Mouse (Mus musculus) liver, adult 2 months (tissue): ENCODE results near the gene Map7d1. TPM values are rescaled to one million over a fixed set of nuclear protein-coding genes. Genes with fewer than 3 reads are reported as not detected.
A peak's percentile ranks its signal among the peaks of the same experiment; 100 is the strongest.

Experiments
- DNase-seq: peaks from one replicate; pipeline ENCODE4 v3.0.0-alpha.2; 2011; ENCODE audit warnings: low read depth, low spot score; ENCODE audit errors: extremely low read depth
- H3K27ac ChIP-seq: fragments of 200-500 bp; replicated peaks from 2 replicates; pipeline ENCODE4 v1.5.1; 2012; ENCODE audit warnings: low read depth, mild to moderate bottlenecking, control low read depth, inconsistent platforms, low read length; ENCODE audit not compliant: insufficient read depth
- H3K27me3 ChIP-seq: fragments of 200-500 bp; 2 replicates; pipeline ENCODE4 v1.6.1; 2012; ENCODE audit warnings: mild to moderate bottlenecking, moderate library complexity, low read length, inconsistent platforms; ENCODE audit not compliant: control insufficient read depth, insufficient read depth
- H3K36me3 ChIP-seq: fragments of 200-500 bp; 2 replicates; pipeline ENCODE4 v1.6.1; 2012; ENCODE audit warnings: low read length, inconsistent platforms; ENCODE audit not compliant: control insufficient read depth, insufficient read depth
- H3K4me1 ChIP-seq: fragments of 200-500 bp; 2 replicates; pipeline ENCODE4 v1.6.1; 2011; ENCODE audit warnings: low read length; ENCODE audit not compliant: control insufficient read depth, insufficient read depth
- H3K4me3 ChIP-seq: fragments of 200-500 bp; 2 replicates; pipeline ENCODE4 v1.5.1; 2011; ENCODE audit warnings: low read depth, mild to moderate bottlenecking, control low read depth, low read length, moderate library complexity; ENCODE audit not compliant: insufficient read depth
- H3K79me2 ChIP-seq: fragments of 200-500 bp; 2 replicates; pipeline ENCODE4 v1.6.1; 2012; ENCODE audit warnings: inconsistent platforms, mild to moderate bottlenecking, low read length, moderate library complexity; ENCODE audit not compliant: control insufficient read depth, insufficient read depth
- H3K9ac ChIP-seq: fragments of 200-500 bp; 2 replicates; pipeline ENCODE4 v1.6.1; 2012; ENCODE audit warnings: low read depth, mild to moderate bottlenecking, control low read depth, inconsistent platforms, low read length
- CTCF ChIP-seq: fragments of 200-500 bp; IDR thresholded peaks from 2 replicates; pipeline ENCODE4 v1.5.1; 2011; ENCODE audit warnings: low read depth, low read length, control low read depth
- POLR2A ChIP-seq: fragments of 200-500 bp; IDR thresholded peaks from 2 replicates; pipeline ENCODE4 v1.6.1; 2011; ENCODE audit warnings: low read length, control low read depth; ENCODE audit not compliant: insufficient read depth; ENCODE audit errors: extremely low read depth
- WGBS: fragments of 180-500 bp; shearing (Covaris S2); methylation state at CpG from one replicate; pipeline ENCODE4 v1.1.7; 2018; 5-methylcytosine and 5-hydroxymethylcytosine counted together
- polyA plus RNA-seq: library from polyadenylated mRNA; depleted of rRNA; stranded (reverse); fragments of >200 nt; gene quantifications from 2 replicates; pipeline ENCODE4 v1.2.3, GENCODE M21; 2012
- total RNA-seq: library from RNA; depleted of rRNA; stranded (reverse); fragments of >200 nt; gene quantifications from 2 replicates; pipeline ENCODE4 v1.2.3, GENCODE M21; 2014

Map7d1 gene
- total and polyA plus RNA-seq, 2 experiments, result 8.2 to 19.1 TPM

DNA sequence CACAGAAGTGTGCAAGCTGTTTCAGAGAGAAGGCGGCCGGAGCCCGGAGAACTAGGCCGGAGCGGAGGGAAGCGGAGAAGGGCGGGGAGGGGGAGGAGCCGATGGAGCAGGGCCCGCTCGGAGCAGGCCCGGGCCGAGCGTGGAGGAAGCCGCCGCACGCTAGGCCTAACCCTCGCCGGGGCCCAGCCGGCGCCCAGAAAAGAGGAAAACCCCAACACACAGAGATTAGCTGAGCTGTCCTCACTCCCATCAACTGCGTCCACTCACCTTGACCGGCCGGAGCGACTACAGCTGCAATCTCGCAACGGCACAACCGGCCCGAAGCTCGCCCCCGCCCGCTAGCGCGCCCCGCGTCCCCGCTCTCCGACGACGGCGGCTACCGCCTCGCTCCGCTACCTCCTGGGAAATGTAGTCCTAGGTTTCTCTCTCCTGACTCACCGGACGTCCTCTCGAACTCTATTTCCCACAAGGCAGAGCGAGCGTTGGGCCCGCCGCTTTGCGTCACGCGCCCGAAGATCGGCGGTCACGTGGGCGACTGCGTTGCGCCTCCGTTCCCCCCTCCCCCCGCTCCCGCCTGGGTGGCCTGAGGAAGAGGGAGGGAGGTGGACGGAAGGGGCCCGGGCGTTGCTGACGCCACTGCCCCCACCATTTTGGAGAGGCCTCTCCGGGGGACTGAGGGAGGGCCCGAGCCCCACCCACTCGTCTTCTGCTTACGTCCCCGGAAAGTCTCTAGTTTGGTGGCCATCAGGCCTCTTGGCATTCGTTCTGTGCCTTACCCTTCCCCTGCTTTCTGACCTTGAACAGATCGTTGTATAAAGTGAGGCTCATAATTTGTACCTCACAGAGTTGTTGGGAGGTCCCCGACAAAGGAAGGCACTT is 53.6 kb downstream of the Map7d1 start, which contains the start of gene Thrap3:
Gene Thrap3, minus strand, starts transcription at position 458 of the 879 bp plus-strand sequence.
- peak; percentile 93 for DNase-seq
- Histone ChIP-seq H3K4me1 (peaks cover 27% of the 10 kb centered on the region), H3K9ac (peak within 1 kb of the TSS; percentile 96), H3K36me3 (no peaks in the 10 kb centered on the region; the same call in 1 of the 2 replicates), H3K27ac (peak within 1 kb of the TSS; percentile 99), H3K79me2 (peaks cover 14% of the 10 kb centered on the region; the same call in 1 of the 2 replicates), H3K4me3 (peak within 1 kb of the TSS; percentile 93), H3K27me3 (no peaks in the 10 kb centered on the region)
- WGBS, result under 1% methylated on average over 74 of the region's 75 CpGs
- TF ChIP-seq POLR2A (peak; percentile 64; the same call in 1 of the 2 replicates), CTCF (no peak)

DNA sequence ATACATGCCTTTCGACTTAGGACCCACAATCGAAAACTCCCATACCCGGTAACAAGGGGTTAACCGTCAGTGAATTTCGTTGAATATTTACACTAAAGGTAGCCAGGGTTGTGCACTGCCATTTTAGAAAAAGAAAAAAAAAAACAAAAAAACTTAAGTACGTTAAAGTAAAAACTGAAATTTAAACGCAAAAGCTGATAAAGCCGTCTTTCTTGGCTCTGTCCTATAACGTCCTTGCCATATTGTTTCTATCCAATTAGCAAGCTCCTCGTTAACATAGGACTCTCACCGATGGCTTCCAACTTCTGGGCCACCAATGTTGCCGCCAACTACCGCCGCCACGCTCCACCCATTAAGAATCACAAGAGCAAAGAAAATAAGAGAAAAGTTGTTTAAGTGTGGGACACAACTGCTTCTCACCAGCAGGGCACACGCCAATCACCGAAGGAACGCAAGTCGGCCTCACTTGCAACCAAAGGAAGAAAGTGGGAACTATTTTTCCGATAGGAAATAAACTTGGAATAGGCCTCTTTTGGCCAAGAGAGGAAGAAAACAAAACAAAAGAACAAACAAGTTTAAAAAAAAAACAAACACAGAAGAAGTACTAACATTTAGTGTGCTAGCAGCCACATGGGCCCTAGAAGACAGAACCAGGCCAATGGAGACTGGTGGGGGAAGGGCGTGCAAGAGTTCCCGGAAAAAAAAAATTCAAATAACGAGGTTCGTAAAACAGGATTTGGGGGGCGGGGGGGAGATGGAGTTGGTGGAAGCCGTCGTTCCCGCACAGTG is 54.4 kb downstream of the Map7d1 start:
- WGBS, result under 1% methylated on average over 28 of the region's 28 CpGs
- peaks cover 30% of the 10 kb centered on the region for H3K4me1 ChIP-seq
- peak; percentile 75 for DNase-seq
- peaks cover 18% of the 10 kb centered on the region; the same call in 1 of the 2 replicates for H3K79me2 ChIP-seq
- peak overlapping the region; percentile 93 for H3K4me3 ChIP-seq
- H3K27me3 ChIP-seq, result no peaks in the 10 kb centered on the region
- H3K36me3 ChIP-seq, result no peaks in the 10 kb centered on the region; the same call in 1 of the 2 replicates
- peak overlapping the region; percentile 99 for H3K27ac ChIP-seq
- no peak for TF ChIP-seq POLR2A
- peak; percentile 36; the same call in 1 of the 2 replicates for TF ChIP-seq CTCF
- peak overlapping the region; percentile 96 for H3K9ac ChIP-seq

DNA sequence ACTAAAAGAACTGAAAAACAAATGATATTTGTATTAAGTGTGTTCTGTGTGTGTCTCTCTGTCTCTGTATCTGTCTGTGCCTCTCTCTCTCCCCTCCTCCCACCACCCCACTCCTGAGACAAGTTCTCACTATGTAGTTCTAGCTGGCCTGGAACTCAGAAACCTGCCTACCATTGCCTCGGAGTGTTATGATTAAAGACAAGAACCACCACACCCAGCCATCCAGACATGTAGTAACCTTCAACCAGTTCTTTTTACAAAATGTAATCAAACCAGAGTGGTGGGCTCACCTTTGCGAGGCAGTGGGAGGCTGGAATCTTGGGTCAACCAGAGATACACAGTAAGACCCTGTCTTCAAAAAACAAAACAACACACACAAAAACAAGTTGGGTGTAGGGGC is 55.5 kb downstream of the Map7d1 start:
- H3K79me2 ChIP-seq, result peaks cover 23% of the 10 kb centered on the region; the same call in 1 of the 2 replicates
- peaks cover 27% of the 10 kb centered on the region for H3K4me1 ChIP-seq
- peak overlapping the region; percentile 55 for H3K9ac ChIP-seq
- H3K36me3 ChIP-seq, result no peaks in the 10 kb centered on the region; the same call in 1 of the 2 replicates
- H3K4me3 ChIP-seq, result peak overlapping the region; percentile 28
- H3K27ac ChIP-seq, result peak overlapping the region; percentile 63
- no peak for DNase-seq
- 14% methylated on average over 2 of the region's 2 CpGs for WGBS
- no peaks in the 10 kb centered on the region for H3K27me3 ChIP-seq
- TF ChIP-seq CTCF (no peak), POLR2A (no peak)

DNA sequence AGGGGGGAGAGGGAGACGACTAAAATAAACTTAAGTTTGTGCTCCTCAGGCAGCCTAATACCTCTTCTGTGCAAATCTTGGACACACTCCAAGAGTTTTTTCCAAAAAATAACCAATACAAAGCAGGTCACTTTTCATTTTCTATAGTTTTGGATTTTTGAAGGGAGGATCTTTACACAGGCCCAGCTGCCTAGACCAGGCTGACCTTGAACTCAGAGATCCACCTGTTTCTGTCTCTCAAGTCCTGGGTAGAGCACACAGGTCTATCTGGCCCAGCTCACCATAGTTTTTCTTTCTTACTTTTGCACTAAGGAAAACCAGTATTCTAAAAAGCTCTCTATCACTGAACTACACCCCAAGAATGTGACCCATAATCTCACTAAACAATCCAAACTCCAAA is 56.1 kb downstream of the Map7d1 start:
- DNase-seq, result peak; percentile 66
- Histone ChIP-seq H3K27ac (peak overlapping the region; percentile 28; the same call in 1 of the 2 replicates), H3K27me3 (no peaks in the 10 kb centered on the region), H3K4me1 (peaks cover 26% of the 10 kb centered on the region), H3K9ac (no peak overlapping the region), H3K4me3 (no peak overlapping the region), H3K79me2 (peaks cover 24% of the 10 kb centered on the region; the same call in 1 of the 2 replicates), H3K36me3 (no peaks in the 10 kb centered on the region; the same call in 1 of the 2 replicates)
- TF ChIP-seq POLR2A (no peak), CTCF (no peak)
- 3% methylated on average over 1 of the region's 1 CpGs for WGBS

DNA sequence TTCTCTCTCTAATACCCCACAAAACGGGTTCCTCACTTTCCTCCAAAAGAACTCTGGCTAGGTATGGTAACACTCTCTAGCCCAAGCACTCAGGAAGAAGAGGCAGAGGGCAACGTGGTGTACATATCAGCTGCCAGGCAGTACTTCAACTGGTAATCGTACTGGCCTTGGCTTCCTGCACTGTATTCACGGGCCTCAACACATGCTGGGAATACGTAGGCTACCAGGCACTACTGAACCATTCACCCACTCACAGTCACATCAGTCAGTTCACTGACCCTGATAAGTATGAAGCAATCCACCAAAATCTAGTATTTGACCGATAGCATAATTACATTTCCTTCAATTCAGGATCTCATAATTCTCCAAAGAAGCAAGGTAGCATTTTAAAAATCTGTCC is 56.6 kb downstream of the Map7d1 start:
- peaks cover 24% of the 10 kb centered on the region for H3K4me1 ChIP-seq
- peak; percentile 97 for DNase-seq

More for the DNA sequence above, 56.6 kb downstream of the Map7d1 start:
- no peak overlapping the region for H3K4me3 ChIP-seq
- peaks cover 2% of the 10 kb centered on the region; the same call in 1 of the 2 replicates for H3K36me3 ChIP-seq
- H3K27ac ChIP-seq, result peak overlapping the region; percentile 8; the same call in 1 of the 2 replicates
- H3K9ac ChIP-seq, result peak overlapping the region; percentile 2; the same call in 1 of the 2 replicates
- TF ChIP-seq CTCF (no peak), POLR2A (no peak)
- no peaks in the 10 kb centered on the region for H3K27me3 ChIP-seq
- 5% methylated on average over 6 of the region's 6 CpGs for WGBS
- peaks cover 27% of the 10 kb centered on the region; the same call in 1 of the 2 replicates for H3K79me2 ChIP-seq
